Mouse (Mus musculus): ENCODE measurements around the gene Zfp791. TPM values are rescaled to one million over a fixed set of nuclear protein-coding genes. Genes with fewer than 3 reads are reported as not detected.
A peak's percentile ranks its signal among the peaks of the same experiment; 100 is the strongest.

The Zfp791 gene
- polyA plus RNA-seq, 1 experiment from 2014 or later: 1.6 TPM

DNA sequence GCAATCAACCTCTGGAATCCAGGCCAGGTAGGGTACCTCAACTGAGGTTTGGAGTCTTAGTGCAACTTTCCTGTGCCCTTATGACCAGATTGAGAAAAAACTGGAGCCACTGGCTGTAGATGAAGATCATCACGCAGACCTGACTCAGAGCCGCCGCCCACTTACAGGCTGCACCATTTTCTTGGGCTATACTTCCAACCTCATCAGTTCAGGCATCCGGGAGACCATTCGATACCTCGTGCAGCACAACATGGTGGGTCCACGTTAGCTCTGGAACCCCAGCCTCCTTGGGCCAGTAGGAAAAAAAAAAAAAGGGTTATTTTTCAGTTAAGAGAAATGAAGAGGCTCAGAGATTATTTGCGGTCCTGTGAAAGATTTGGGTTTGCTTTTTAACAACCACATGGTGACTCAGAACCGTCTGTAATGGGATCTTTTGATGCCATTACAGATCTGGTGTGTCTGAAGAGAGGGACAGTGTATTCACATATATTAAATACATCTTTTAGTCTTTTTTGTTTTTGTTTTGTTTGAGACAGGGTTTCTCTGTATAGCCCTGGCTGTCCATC is 50.4 kb downstream of the Zfp791 start:
- no peaks in the 10 kb centered on the region for H3K36me3 ChIP-seq (ENCODE audit: insufficient read depth, low read length)
- 29% methylated on average over 9 of the region's 9 CpGs for WGBS
- H3K9me3 ChIP-seq (ENCODE audit: low read length): no peaks in the 10 kb centered on the region
- peak overlapping the region; percentile 97; the same call in 1 of the 2 replicates for H3K27ac ChIP-seq (ENCODE audit: low read length)
- no peaks in the 10 kb centered on the region for H3K27me3 ChIP-seq (replicated peaks; ENCODE audit: insufficient read depth, low read length)
- H3K4me1 ChIP-seq (ENCODE audit: insufficient read depth, low read depth, low read length): no peaks in the 10 kb centered on the region; the same call in 1 of the 2 replicates
- peak overlapping the region; percentile 97 for H3K4me3 ChIP-seq (ENCODE audit: low read depth, low read length)
- DNase-seq (ENCODE audit: low spot score) (no peak), ATAC-seq (no peak)
- peak overlapping the region; percentile 69 for H3K4me2 ChIP-seq (replicated peaks; ENCODE audit: low read depth, low read length)
- 0 out of 2 replicates have a peak, but pooled peaks have one; percentile 8 for TF ChIP-seq EP300 (IDR thresholded peaks at IDR 0.05)
- TF ChIP-seq CTCF (IDR thresholded peaks at IDR 0.05): no peak
- peak overlapping the region; percentile 85 for H3K9ac ChIP-seq (replicated peaks; ENCODE audit: low read depth)

DNA sequence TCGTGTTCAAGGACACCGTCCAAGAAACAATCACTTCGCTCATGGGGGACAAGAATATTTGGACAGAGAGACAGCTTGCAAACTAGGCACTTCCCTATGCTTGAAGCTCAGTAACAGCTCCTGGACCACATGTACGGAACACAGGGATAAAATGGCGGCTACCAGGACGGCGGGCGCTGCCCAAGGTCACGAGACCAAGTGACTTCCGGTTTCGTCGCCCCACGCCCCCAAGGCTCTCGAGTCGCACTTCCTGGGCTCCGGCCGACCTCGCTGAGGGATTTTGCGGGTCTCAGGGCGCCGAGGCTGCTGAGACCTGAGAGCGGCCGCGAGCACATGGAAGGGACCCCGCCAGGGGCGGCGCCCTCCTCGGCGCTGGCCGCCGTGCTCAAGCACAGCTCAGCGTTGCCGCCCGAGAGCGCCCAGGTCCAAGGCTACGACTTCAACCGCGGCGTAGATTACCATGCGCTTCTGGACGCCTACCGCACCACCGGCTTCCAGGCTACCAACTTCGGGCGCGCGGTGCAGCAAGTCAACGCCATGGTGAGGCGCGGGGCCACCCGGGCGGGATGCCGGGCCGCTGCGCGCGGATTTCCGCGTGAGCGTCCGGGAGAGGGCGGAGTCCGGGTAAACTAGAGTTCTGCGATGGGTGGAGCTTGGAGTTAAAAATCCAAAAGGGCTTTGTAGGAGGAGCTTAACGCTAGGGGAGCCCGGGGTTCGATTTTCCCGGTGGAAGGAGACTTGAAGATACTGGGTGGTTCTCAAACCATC is 51.2 kb downstream of the Zfp791 start, which contains the start of gene Dhps:
Gene Dhps (plus strand): TSS at position 244 of the 768 bp plus-strand sequence.
- H3K27me3 ChIP-seq (replicated peaks; ENCODE audit: insufficient read depth, low read length): no peaks in the 10 kb centered on the region
- peak; percentile 95 for DNase-seq (ENCODE audit: low spot score)
- under 1% methylated on average over 60 of the region's 68 CpGs for whole genome bisulfite sequencing
- H3K9me3 ChIP-seq (ENCODE audit: low read length): no peaks in the 10 kb centered on the region
- peak within 1 kb of the TSS; percentile 85 for H3K9ac ChIP-seq (replicated peaks; ENCODE audit: low read depth)
- TF ChIP-seq CTCF (IDR thresholded peaks at IDR 0.05) (no peak), EP300 (IDR thresholded peaks at IDR 0.05) (no peak)
- peak within 1 kb of the TSS; percentile 97 for H3K27ac ChIP-seq (ENCODE audit: low read length)
- H3K36me3 ChIP-seq (ENCODE audit: insufficient read depth, low read length): no peaks in the 10 kb centered on the region
- no peaks in the 10 kb centered on the region; the same call in 1 of the 2 replicates for H3K4me1 ChIP-seq (ENCODE audit: insufficient read depth, low read depth, low read length)
- H3K4me3 ChIP-seq (ENCODE audit: low read depth, low read length): peak within 1 kb of the TSS; percentile 97
- peak; percentile 96 for ATAC-seq
- peak within 1 kb of the TSS; percentile 69 for H3K4me2 ChIP-seq (replicated peaks; ENCODE audit: low read depth, low read length)

DNA sequence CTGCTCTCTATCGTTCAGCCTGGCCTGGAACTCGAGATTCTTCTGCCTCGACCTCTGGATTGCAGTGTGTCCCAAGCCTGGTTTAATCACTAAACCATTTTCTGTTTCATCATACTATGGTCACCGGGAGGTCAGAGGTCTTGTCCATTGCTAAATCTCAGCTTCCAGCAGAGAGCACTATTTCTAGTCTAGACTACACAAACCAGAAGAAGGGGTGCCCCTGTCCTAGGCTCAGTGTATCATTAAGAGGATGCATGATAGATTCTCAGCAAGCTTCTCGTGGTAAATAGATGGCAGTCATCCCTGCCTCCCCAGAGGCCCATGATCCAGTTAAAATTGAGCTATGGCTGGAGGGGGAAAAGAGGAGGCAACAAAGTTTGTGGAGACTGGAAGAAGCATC is 51.9 kb downstream of the Zfp791 start:
- Histone ChIP-seq H3K4me2 (replicated peaks; ENCODE audit: low read depth, low read length) (peak overlapping the region; percentile 69; the same call in 1 of the 2 replicates), H3K4me3 (ENCODE audit: low read depth, low read length) (peak overlapping the region; percentile 97), H3K36me3 (ENCODE audit: insufficient read depth, low read length) (no peaks in the 10 kb centered on the region), H3K27ac (ENCODE audit: low read length) (peak overlapping the region; percentile 97; the same call in 1 of the 2 replicates), H3K9me3 (ENCODE audit: low read length) (no peaks in the 10 kb centered on the region), H3K9ac (replicated peaks; ENCODE audit: low read depth) (no peak overlapping the region), H3K4me1 (ENCODE audit: insufficient read depth, low read depth, low read length) (no peaks in the 10 kb centered on the region; the same call in 1 of the 2 replicates), H3K27me3 (replicated peaks; ENCODE audit: insufficient read depth, low read length) (no peaks in the 10 kb centered on the region)
- TF ChIP-seq EP300 (IDR thresholded peaks at IDR 0.05): no peak
- TF ChIP-seq CTCF (IDR thresholded peaks at IDR 0.05): 0 out of 2 replicates have a peak, but pooled peaks have one; percentile 14
- ATAC-seq (no peak), DNase-seq (ENCODE audit: low spot score) (peak; percentile 39)
- 73% methylated on average over 5 of the region's 5 CpGs for WGBS

DNA sequence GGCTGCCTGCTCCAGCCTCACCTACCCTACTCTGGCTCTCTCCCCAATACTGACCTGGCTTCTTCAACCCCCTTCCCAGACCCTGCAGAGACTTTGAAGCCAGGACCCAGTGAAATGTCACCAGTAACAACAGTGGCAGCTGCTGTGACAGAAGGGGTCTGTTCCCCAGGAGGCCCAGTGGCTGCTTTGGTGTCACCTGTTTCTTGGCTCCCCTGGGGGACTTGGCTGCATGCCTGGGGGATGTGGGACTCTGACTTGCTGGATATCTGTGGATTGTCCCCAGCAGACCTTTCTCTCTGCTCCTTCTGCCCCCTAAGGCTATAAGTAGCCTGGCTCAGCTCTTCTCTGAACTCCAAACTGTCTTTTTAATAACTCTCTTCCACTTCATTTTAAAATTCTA is 54.9 kb downstream of the Zfp791 start, which contains the start of gene Gm5741:
Gene Gm5741 (minus strand): TSS at position 1 of the 400 bp plus-strand sequence.
- DNase-seq (ENCODE audit: low spot score) (no peak), ATAC-seq (no peak)
- Histone ChIP-seq H3K4me2 (replicated peaks; ENCODE audit: low read depth, low read length) (no peak within 1 kb of the TSS), H3K27ac (ENCODE audit: low read length) (no peak within 1 kb of the TSS), H3K27me3 (replicated peaks; ENCODE audit: insufficient read depth, low read length) (no peaks in the 10 kb centered on the region), H3K4me1 (ENCODE audit: insufficient read depth, low read depth, low read length) (no peaks in the 10 kb centered on the region; the same call in 1 of the 2 replicates), H3K9ac (replicated peaks; ENCODE audit: low read depth) (no peak within 1 kb of the TSS), H3K9me3 (ENCODE audit: low read length) (no peaks in the 10 kb centered on the region), H3K36me3 (ENCODE audit: insufficient read depth, low read length) (no peaks in the 10 kb centered on the region), H3K4me3 (ENCODE audit: low read depth, low read length) (no peak within 1 kb of the TSS)
- TF ChIP-seq EP300 (IDR thresholded peaks at IDR 0.05) (no peak), CTCF (IDR thresholded peaks at IDR 0.05) (no peak)

DNA sequence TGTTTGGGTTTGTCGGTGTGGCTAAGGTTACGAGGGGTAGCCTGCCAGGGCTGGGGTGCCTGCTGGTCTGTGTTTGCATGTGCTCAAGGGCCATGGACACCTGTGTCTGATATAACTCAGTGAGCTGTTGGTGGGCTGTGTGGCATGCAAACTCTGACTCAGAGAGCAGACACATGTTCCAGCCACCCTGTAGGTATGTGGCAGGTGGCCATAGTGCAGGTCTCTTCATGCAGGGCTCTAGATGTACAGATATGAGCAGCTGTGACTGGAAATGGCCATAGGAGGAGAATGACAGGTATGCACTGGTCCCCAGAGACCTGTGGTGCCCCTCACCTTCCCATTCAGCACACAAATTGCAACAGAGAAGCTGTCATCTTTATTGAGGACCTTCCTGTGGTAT is 55.7 kb downstream of the Zfp791 start:
- Histone ChIP-seq H3K9ac (replicated peaks; ENCODE audit: low read depth) (no peak overlapping the region), H3K9me3 (ENCODE audit: low read length) (no peaks in the 10 kb centered on the region), H3K27me3 (replicated peaks; ENCODE audit: insufficient read depth, low read length) (no peaks in the 10 kb centered on the region), H3K4me1 (ENCODE audit: insufficient read depth, low read depth, low read length) (no peaks in the 10 kb centered on the region; the same call in 1 of the 2 replicates), H3K4me2 (replicated peaks; ENCODE audit: low read depth, low read length) (no peak overlapping the region), H3K4me3 (ENCODE audit: low read depth, low read length) (no peak overlapping the region), H3K36me3 (ENCODE audit: insufficient read depth, low read length) (no peaks in the 10 kb centered on the region), H3K27ac (ENCODE audit: low read length) (no peak overlapping the region)
- no peak for ATAC-seq
- TF ChIP-seq CTCF (IDR thresholded peaks at IDR 0.05) (no peak), EP300 (IDR thresholded peaks at IDR 0.05) (no peak)
- WGBS: 89% methylated on average over 2 of the region's 2 CpGs
- no peak for DNase-seq (ENCODE audit: low spot score)

DNA sequence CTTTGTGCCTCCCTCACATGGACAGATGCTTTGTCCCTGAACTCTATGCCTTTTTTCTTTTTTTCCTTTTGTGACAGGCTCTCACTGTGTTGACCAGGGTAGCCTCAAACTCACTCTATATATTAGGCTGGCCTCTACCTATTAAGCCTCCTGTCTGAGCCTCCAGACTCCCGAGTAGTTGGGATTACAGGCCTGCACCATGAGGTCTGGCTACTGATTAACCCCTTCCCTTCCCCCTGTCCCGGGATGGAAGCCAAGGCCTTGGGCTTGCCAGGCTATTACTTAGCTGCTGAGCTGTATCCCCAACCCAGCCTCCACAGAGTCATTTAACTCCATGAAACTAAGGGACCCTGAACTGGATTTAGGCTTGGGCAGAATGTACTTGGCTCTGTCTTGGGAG is 57.7 kb downstream of the Zfp791 start:
- WGBS: 47% methylated on average over 2 of the region's 2 CpGs
- no peaks in the 10 kb centered on the region for H3K4me1 ChIP-seq (ENCODE audit: insufficient read depth, low read depth, low read length)
- H3K36me3 ChIP-seq (ENCODE audit: insufficient read depth, low read length): no peaks in the 10 kb centered on the region
- H3K27ac ChIP-seq (ENCODE audit: low read length): no peak overlapping the region
- no peaks in the 10 kb centered on the region for H3K27me3 ChIP-seq (replicated peaks; ENCODE audit: insufficient read depth, low read length)
- H3K9me3 ChIP-seq (ENCODE audit: low read length): no peaks in the 10 kb centered on the region
- no peak overlapping the region for H3K9ac ChIP-seq (replicated peaks; ENCODE audit: low read depth)
- no peak overlapping the region for H3K4me2 ChIP-seq (replicated peaks; ENCODE audit: low read depth, low read length)
- no peak for TF ChIP-seq EP300 (IDR thresholded peaks at IDR 0.05)
- ATAC-seq: no peak
- no peak overlapping the region for H3K4me3 ChIP-seq (ENCODE audit: low read depth, low read length)
- DNase-seq (ENCODE audit: low spot score): no peak

Measured in lung, postnatal 0 days (tissue).